Mouse (Mus musculus): ENCODE results near the gene Gm29776.

- TF ChIP-seq CTCF (IDR thresholded peaks at IDR 0.05; ENCODE audit: low read depth, low read length) (no peak), POLR2A (IDR thresholded peaks at IDR 0.05; ENCODE audit: extremely low read depth, insufficient read depth, low read length) (no peak)
Observed at GRCm38 (mm10) chr14:54685471-54685870, 13.2 kb downstream of the Gm29776 start.
